Mouse (Mus musculus) liver, embryonic 14.5 days (tissue): ENCODE data around the gene E130114P18Rik.

Experiments used
- CTCF ChIP-seq: IDR thresholded peaks from 2 replicates; pipeline ENCODE4 v1.5.1; 2016; ENCODE audit warnings: antibody characterized with exemption, low read depth, control low read depth
- EP300 ChIP-seq: IDR thresholded peaks from 2 replicates; pipeline ENCODE4 v1.6.1; 2016; ENCODE audit warnings: antibody characterized with exemption, low read depth

- TF ChIP-seq CTCF (no peak), EP300 (no peak)
Measured at GRCm38 (mm10) chr4:97796505-97796904, 18.6 kb upstream of the E130114P18Rik start.
